Mouse (Mus musculus) liver, embryonic 15.5 days (tissue): ENCODE results near the gene Chad. TPM values are rescaled to one million over a fixed set of nuclear protein-coding genes. Genes with fewer than 3 reads are reported as not detected.

Experiments used
- ATAC-seq: fragments of 200-750 bp; cut with Nextera tagmentation; 2 replicates; pipeline ENCODE4 v1.8.0; 2017; ENCODE audit warnings: moderate number of reproducible peaks, mild to moderate bottlenecking, moderate library complexity; ENCODE audit not compliant: insufficient read depth
- H3K27ac ChIP-seq: fragments of 300-500 bp; sonication (generic); replicated peaks from 2 replicates; pipeline ENCODE4 v1.5.1; 2015; ENCODE audit warnings: mild to moderate bottlenecking, inconsistent platforms
- H3K27me3 ChIP-seq: fragments of 300-500 bp; sonication (generic); 2 replicates; pipeline ENCODE4 v1.6.1; 2015; ENCODE audit warnings: mild to moderate bottlenecking, inconsistent platforms
- H3K36me3 ChIP-seq: fragments of 300-500 bp; sonication (generic); replicated peaks from 2 replicates; pipeline ENCODE4 v1.6.1; 2015; ENCODE audit warnings: moderate library complexity, mild to moderate bottlenecking, inconsistent platforms
- H3K4me1 ChIP-seq: fragments of 300-500 bp; sonication (generic); replicated peaks from 2 replicates; pipeline ENCODE4 v1.6.1; 2015; ENCODE audit warnings: inconsistent platforms
- H3K4me2 ChIP-seq: fragments of 300-500 bp; sonication (generic); 2 replicates; pipeline ENCODE4 v1.6.1; 2015; ENCODE audit warnings: moderate library complexity, mild to moderate bottlenecking, inconsistent platforms
- H3K4me3 ChIP-seq: fragments of 300-500 bp; sonication (generic); replicated peaks from 2 replicates; pipeline ENCODE4 v1.5.1; 2015; ENCODE audit warnings: mild to moderate bottlenecking, inconsistent platforms
- H3K9ac ChIP-seq: fragments of 300-500 bp; sonication (generic); 2 replicates; pipeline ENCODE4 v1.6.1; 2015; ENCODE audit warnings: moderate library complexity, mild to moderate bottlenecking, inconsistent platforms
- H3K9me3 ChIP-seq: fragments of 300-500 bp; sonication (generic); replicated peaks from 2 replicates; pipeline ENCODE4 v1.6.1; 2016; ENCODE audit warnings: inconsistent platforms
- WGBS: fragments of 180-500 bp; shearing (Covaris S2); methylation state at CpG from one replicate; pipeline ENCODE4 v1.1.7; 2015; ENCODE audit warnings: mixed read lengths; ENCODE audit not compliant: insufficient replicate concordance; 5-methylcytosine and 5-hydroxymethylcytosine counted together
- polyA plus RNA-seq: library from polyadenylated mRNA; unstranded; fragments of >200 nt; fragmentation: Nextera tagmentation; extraction: Ambion mirVana; gene quantifications from 2 replicates; pipeline ENCODE4 v1.2.1, GENCODE M21; 2015

Chad gene
- 0.22 and 0.38 TPM in 2 replicates for polyA plus RNA-seq

DNA sequence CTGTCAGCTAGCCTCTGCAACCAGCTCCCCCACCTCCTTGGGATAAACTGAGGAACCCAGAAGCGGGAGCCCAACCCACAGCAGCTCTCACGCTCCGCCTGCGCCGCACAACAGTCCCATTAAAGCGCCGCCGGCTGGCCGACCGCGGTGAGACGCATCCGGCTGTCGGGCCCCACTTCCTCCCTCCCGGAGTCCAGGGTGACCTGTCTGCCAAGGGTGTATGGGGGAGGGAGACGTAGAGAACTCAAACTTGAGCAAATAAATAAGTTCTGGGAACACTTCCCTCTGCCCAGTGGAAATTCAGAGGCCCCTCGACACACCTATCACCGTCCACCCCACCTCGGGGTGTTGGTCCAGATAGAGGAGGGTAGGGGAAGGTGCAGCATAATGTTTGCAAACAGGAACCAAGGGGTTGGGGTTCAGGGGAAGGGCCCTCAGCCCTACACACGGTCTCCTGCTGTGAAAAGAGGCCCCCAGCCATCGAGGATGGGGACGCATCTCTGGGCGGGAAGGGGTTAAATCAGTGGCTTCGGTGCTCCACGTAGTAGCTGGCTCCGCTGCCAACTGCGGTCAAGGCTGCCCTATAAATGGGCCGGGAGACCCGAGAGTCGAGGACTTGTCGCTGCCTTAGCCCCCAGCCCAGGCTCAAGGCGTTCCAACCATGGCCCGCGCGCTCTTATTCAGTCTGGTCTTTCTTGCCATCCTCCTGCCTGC lies at the start of gene Chad:
TSS of gene Chad (plus strand) at position 611 of the 714 bp plus-strand sequence.
- no peak within 1 kb of the TSS for H3K9ac ChIP-seq
- H3K36me3 ChIP-seq, result no peaks in the 10 kb centered on the region
- H3K27ac ChIP-seq, result no peak within 1 kb of the TSS
- WGBS, result 5% methylated on average over 35 of the region's 35 CpGs
- no peaks in the 10 kb centered on the region for H3K9me3 ChIP-seq
- peaks cover 36% of the 10 kb centered on the region for H3K27me3 ChIP-seq
- peak within 1 kb of the TSS; percentile 52 for H3K4me2 ChIP-seq
- peak; percentile 36; the same call in 1 of the 2 replicates for ATAC-seq
- peak within 1 kb of the TSS; percentile 18 for H3K4me3 ChIP-seq
- peaks cover 22% of the 10 kb centered on the region; the same call in 1 of the 2 replicates for H3K4me1 ChIP-seq

DNA sequence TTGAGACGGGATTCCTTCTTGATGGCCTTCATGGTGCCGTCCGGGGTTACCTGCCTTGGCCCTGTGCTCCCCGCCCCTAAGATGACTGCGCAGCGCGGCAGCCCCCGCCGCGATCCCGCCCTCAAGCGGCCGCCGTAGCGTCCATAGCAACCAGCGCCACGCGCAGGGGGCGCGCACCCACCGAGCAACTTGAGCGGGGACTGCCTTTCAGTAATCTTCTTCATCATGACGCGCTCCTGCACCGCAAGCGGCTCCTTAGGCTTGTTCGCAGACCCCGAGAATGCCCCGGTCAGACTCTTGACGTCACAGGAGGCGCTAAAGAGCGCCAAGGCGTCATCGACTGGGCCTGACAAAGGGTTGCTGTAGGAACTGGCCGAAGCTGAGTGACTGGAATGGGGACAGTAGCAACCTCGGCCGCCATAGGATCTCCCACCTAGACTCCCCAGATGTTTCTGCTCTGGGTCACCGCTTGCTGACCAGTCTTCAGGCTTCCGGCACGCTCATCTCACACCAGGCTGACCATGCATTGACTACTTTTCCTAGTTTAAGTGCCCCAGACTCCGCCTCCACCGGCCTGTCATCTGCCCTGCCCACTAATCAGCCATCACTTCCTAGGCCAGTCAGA lies 43.5 kb upstream of the Chad start, which contains the start of gene Mycbpap:
TSS of gene Mycbpap (minus strand) at position 524 of the 625 bp plus-strand sequence.
- Histone ChIP-seq H3K9ac (peak within 1 kb of the TSS; percentile 15; the same call in 1 of the 2 replicates), H3K27me3 (peaks cover 32% of the 10 kb centered on the region), H3K4me1 (peaks cover 9% of the 10 kb centered on the region), H3K27ac (no peak within 1 kb of the TSS), H3K4me3 (peak within 1 kb of the TSS; percentile 55), H3K9me3 (no peaks in the 10 kb centered on the region), H3K4me2 (peak within 1 kb of the TSS; percentile 74), H3K36me3 (no peaks in the 10 kb centered on the region)
- WGBS, result 2% methylated on average over 42 of the region's 42 CpGs
- no peak; the same call in 1 of the 2 replicates for ATAC-seq

- H3K9me3 ChIP-seq, result no peaks in the 10 kb centered on the region
- H3K36me3 ChIP-seq, result no peaks in the 10 kb centered on the region
- H3K4me2 ChIP-seq, result no peak overlapping the region
- no peak for ATAC-seq
- peaks cover 4% of the 10 kb centered on the region for H3K4me1 ChIP-seq
- 54% methylated on average over 9 of the region's 9 CpGs for WGBS
- H3K27me3 ChIP-seq, result peaks cover 14% of the 10 kb centered on the region; the same call in 1 of the 2 replicates
- H3K9ac ChIP-seq, result no peak overlapping the region
- no peak overlapping the region for H3K4me3 ChIP-seq
- no peak overlapping the region for H3K27ac ChIP-seq
Observed at GRCm38 (mm10) chr11:94526171-94526879, 38.5 kb upstream of the Chad start.

DNA sequence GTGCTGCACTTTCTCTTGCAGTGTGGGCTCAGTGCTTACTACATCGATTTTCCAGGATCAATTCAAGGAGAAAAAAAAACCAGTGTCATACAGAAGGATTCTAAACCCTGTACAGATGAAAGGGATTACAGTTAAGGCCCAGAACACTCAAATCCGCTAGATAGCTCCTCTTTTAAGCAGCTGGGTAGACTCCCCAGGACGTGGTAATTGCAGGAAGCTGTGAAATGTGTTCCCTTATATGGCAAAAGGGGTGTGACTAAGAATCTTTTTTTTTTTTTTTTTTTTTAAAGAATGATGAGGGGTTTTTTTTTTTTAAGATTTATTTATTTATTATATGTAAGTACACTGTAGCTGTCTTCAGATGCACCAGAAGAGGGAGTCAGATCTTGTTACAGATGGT lies 36.0 kb upstream of the Chad start:
- 36% methylated on average over 3 of the region's 3 CpGs for WGBS
- Histone ChIP-seq H3K36me3 (no peaks in the 10 kb centered on the region), H3K27me3 (no peaks in the 10 kb centered on the region), H3K4me1 (no peaks in the 10 kb centered on the region), H3K4me3 (no peak overlapping the region), H3K27ac (no peak overlapping the region), H3K4me2 (no peak overlapping the region), H3K9ac (no peak overlapping the region), H3K9me3 (no peaks in the 10 kb centered on the region)
- no peak for ATAC-seq

- Histone ChIP-seq H3K4me1 (no peaks in the 10 kb centered on the region), H3K27me3 (no peaks in the 10 kb centered on the region), H3K4me2 (no peak overlapping the region), H3K9me3 (no peaks in the 10 kb centered on the region), H3K9ac (no peak overlapping the region), H3K4me3 (no peak overlapping the region), H3K27ac (no peak overlapping the region), H3K36me3 (no peaks in the 10 kb centered on the region)
- no peak for ATAC-seq
- WGBS, result 61% methylated on average over 8 of the region's 8 CpGs
Observed at GRCm38 (mm10) chr11:94533171-94533570, 31.7 kb upstream of the Chad start.

DNA sequence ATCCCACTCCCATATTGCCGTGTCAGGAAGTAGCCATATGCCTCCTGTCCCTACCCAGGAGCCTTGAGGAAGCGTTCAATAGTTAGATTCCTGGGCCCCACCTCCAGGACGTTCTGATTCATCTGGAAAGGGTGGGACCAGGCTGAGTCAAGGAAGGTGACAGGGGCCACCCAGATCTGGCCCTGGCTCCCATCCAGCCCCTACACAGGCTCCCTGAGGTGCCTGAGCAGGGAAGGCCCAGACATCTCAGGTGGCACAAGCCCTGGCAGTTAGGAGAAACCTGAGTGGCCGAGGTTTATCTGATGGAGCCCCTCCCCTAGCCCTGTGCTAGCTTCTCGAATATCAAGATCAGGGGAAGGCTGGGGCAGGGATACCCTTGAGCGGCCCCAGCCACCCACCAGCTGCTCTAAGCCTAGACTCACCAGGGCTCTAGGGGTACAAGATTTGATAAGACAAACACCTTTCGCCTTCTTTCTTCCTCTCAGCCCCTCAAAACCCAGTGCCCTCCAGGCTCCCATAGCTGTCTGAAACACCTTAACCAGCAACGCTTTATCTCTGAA lies 26.0 kb upstream of the Chad start:
- 50% methylated on average over 8 of the region's 8 CpGs for WGBS
- no peaks in the 10 kb centered on the region for H3K4me1 ChIP-seq
- no peaks in the 10 kb centered on the region for H3K9me3 ChIP-seq
- no peak overlapping the region for H3K4me2 ChIP-seq
- H3K27ac ChIP-seq, result no peak overlapping the region
- H3K27me3 ChIP-seq, result no peaks in the 10 kb centered on the region
- H3K9ac ChIP-seq, result no peak overlapping the region
- no peak for ATAC-seq
- no peaks in the 10 kb centered on the region for H3K36me3 ChIP-seq
- H3K4me3 ChIP-seq, result no peak overlapping the region

GRCm38 (mm10) chr11:94539761-94540160 lies 25.1 kb upstream of the Chad start:
- 69% methylated on average over 7 of the region's 7 CpGs for whole genome bisulfite sequencing
- Histone ChIP-seq H3K4me2 (no peak overlapping the region), H3K27ac (no peak overlapping the region), H3K9ac (no peak overlapping the region), H3K36me3 (no peaks in the 10 kb centered on the region), H3K9me3 (no peaks in the 10 kb centered on the region), H3K27me3 (no peaks in the 10 kb centered on the region), H3K4me3 (no peak overlapping the region), H3K4me1 (no peaks in the 10 kb centered on the region)
- no peak for ATAC-seq

DNA sequence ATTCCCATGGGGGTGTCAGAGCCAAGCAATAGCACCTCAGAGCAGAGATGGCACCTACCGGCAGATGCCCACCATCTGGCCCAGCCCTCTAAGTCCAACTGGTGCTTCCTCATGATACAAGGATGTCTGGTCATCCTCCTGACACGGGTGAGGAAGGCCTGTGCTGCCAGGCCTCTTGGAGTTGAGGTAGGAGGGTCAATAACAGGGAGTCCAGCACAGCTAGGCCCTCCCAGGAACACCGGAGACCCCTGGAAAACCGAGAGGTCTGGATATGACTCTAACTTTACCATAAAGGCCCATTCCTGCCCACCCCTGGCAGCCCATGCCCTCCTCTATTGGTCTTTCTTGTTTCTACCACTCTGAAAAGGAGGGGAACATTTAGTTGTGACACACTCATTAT lies 22.4 kb upstream of the Chad start:
- H3K4me2 ChIP-seq, result no peak overlapping the region
- H3K4me3 ChIP-seq, result no peak overlapping the region
- no peaks in the 10 kb centered on the region for H3K36me3 ChIP-seq
- 71% methylated on average over 4 of the region's 4 CpGs for WGBS
- ATAC-seq, result no peak
- no peak overlapping the region for H3K27ac ChIP-seq
- H3K9me3 ChIP-seq, result no peaks in the 10 kb centered on the region
- H3K9ac ChIP-seq, result no peak overlapping the region
- no peaks in the 10 kb centered on the region for H3K27me3 ChIP-seq
- no peaks in the 10 kb centered on the region for H3K4me1 ChIP-seq

- H3K27me3 ChIP-seq, result no peaks in the 10 kb centered on the region
- no peak overlapping the region for H3K27ac ChIP-seq
- WGBS, result 81% methylated on average over 12 of the region's 12 CpGs
- H3K9me3 ChIP-seq, result no peaks in the 10 kb centered on the region
- peaks cover 5% of the 10 kb centered on the region for H3K4me1 ChIP-seq
- ATAC-seq, result no peak
- no peak overlapping the region for H3K4me2 ChIP-seq
- H3K36me3 ChIP-seq, result no peaks in the 10 kb centered on the region
- no peak overlapping the region for H3K4me3 ChIP-seq
- H3K9ac ChIP-seq, result no peak overlapping the region
Observed at GRCm38 (mm10) chr11:94543344-94543743, 21.5 kb upstream of the Chad start.

DNA sequence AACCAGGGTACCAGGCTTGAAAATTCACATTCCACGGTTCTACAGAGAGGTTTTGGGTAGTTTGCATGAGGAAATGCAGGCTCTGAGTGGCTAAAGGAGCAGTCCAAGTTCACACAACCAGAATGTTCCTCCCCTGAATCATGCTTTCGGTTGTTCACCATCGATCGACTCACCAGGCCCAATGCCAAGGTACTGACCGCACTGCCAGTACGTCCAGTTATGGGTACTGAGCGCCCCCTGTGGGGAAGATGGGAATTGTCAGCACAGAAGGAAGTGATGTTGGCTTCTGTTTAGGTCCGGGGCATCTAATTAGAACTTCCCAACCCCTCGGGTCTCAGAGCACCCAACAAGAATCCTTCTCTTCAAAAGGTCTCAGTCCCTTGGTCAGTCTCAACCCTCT lies 20.9 kb upstream of the Chad start:
- no peak overlapping the region for H3K9ac ChIP-seq
- H3K36me3 ChIP-seq, result no peaks in the 10 kb centered on the region
- peaks cover 10% of the 10 kb centered on the region for H3K4me1 ChIP-seq
- no peak overlapping the region for H3K4me2 ChIP-seq
- H3K27me3 ChIP-seq, result no peaks in the 10 kb centered on the region
- H3K9me3 ChIP-seq, result no peaks in the 10 kb centered on the region
- H3K4me3 ChIP-seq, result no peak overlapping the region
- H3K27ac ChIP-seq, result no peak overlapping the region
- WGBS, result 42% methylated on average over 9 of the region's 9 CpGs
- ATAC-seq, result no peak

GRCm38 (mm10) chr11:94544422-94544821 lies 20.4 kb upstream of the Chad start:
- Histone ChIP-seq H3K27ac (no peak overlapping the region), H3K36me3 (no peaks in the 10 kb centered on the region), H3K4me3 (no peak overlapping the region), H3K4me2 (no peak overlapping the region), H3K9me3 (no peaks in the 10 kb centered on the region), H3K9ac (no peak overlapping the region), H3K27me3 (no peaks in the 10 kb centered on the region), H3K4me1 (peaks cover 15% of the 10 kb centered on the region)
- WGBS, result 75% methylated on average over 18 of the region's 18 CpGs
- no peak for ATAC-seq
